ENCODE assay signal across 28 mouse cellular contexts in genomic region chr8:12846447-12846846, GRCm38 (mm10).
"Had no signal": no experiment of that assay in that cellular context is flagged by ENCODE, and none has a peak within 500 bp of the region (broad histone marks: within the 10 kb centered on the region; RNA-seq: fewer than 3 reads in every experiment).

No protein-coding gene starts in this region.

- H3K9ac ChIP-seq: embryonic facial prominence, embryonic 12.5 days; embryonic facial prominence, embryonic 13.5 days; embryonic facial prominence, embryonic 15.5 days; forebrain, embryonic 12.5 days; forebrain, embryonic 13.5 days; forebrain, embryonic 15.5 days; forebrain, postnatal 0 days had no signal

- H3K4me1 ChIP-seq: embryonic facial prominence, embryonic 10.5 days; embryonic facial prominence, embryonic 12.5 days; embryonic facial prominence, embryonic 13.5 days; embryonic facial prominence, embryonic 15.5 days; forebrain, embryonic 10.5 days; forebrain, embryonic 12.5 days; forebrain, embryonic 13.5 days; forebrain, embryonic 15.5 days had no signal

- H3K4me3 ChIP-seq: embryonic facial prominence, embryonic 10.5 days; embryonic facial prominence, embryonic 12.5 days; embryonic facial prominence, embryonic 13.5 days; embryonic facial prominence, embryonic 15.5 days; erythroblast, embryonic 14.5 days; forebrain, embryonic 10.5 days; forebrain, embryonic 12.5 days; forebrain, embryonic 13.5 days; forebrain, embryonic 15.5 days; gastrocnemius, adult 2 months had no signal

- H3K27me3 ChIP-seq: embryonic facial prominence, embryonic 12.5 days; embryonic facial prominence, embryonic 13.5 days; embryonic facial prominence, embryonic 15.5 days; forebrain, embryonic 12.5 days; forebrain, embryonic 13.5 days; forebrain, embryonic 15.5 days had no signal

- H3K9me3 ChIP-seq: embryonic facial prominence, embryonic 10.5 days; embryonic facial prominence, embryonic 12.5 days; embryonic facial prominence, embryonic 13.5 days; embryonic facial prominence, embryonic 15.5 days; forebrain, embryonic 10.5 days; forebrain, embryonic 12.5 days; forebrain, embryonic 13.5 days; forebrain, embryonic 15.5 days had no signal

- ATAC-seq: forebrain, embryonic 13.5 days; forebrain, embryonic 14.5 days; forebrain, embryonic 15.5 days; forebrain, embryonic 16.5 days; forebrain, postnatal 0 days had no signal

- H3K27ac ChIP-seq: embryonic facial prominence, embryonic 10.5 days; embryonic facial prominence, embryonic 12.5 days; embryonic facial prominence, embryonic 13.5 days; embryonic facial prominence, embryonic 15.5 days; forebrain, embryonic 10.5 days; forebrain, embryonic 12.5 days; forebrain, embryonic 13.5 days; forebrain, embryonic 15.5 days; gastrocnemius, adult 2 months had no signal

- H3K4me2 ChIP-seq: embryonic facial prominence, embryonic 12.5 days; embryonic facial prominence, embryonic 13.5 days; embryonic facial prominence, embryonic 15.5 days; forebrain, embryonic 12.5 days; forebrain, embryonic 13.5 days; forebrain, embryonic 15.5 days had no signal

- DNase-seq: cerebellum, adult 18-20 months; cerebellum, adult 2 months; cerebellum, adult 8-10 months; cerebellum, adult 9-10 months; cerebellum, adult 9-11 months; cerebellum, postnatal 10 days; cerebellum, postnatal 14 days; cerebellum, postnatal 25 days; cerebellum, postnatal 36 days; embryo, embryonic 11 days; forebrain, postnatal 0 days; gastrocnemius, adult 2 months; gastrocnemius, postnatal 10 days; gastrocnemius, postnatal 14 days; gastrocnemius, postnatal 25 days; gastrocnemius, postnatal 36 days; heart, adult 11 months had no signal
